Comparison of ENCODE assay signal across 18 mouse cellular contexts in genomic region chr17:22745736-22746135, GRCm38 (mm10).
"Had no signal": no experiment of that assay in that cellular context is flagged by ENCODE, and none has a peak within 500 bp of the region (broad histone marks: within the 10 kb centered on the region; RNA-seq: fewer than 3 reads in every experiment).

No protein-coding gene starts in this region.

- H3K36me3 ChIP-seq: lung, embryonic 15.5 days; midbrain, embryonic 13.5 days; midbrain, embryonic 15.5 days; neural tube, embryonic 12.5 days had no signal

- DNase-seq: liver, postnatal 0 days; lung, adult 2 months; lung, postnatal 14 days; lung, postnatal 36 days; retina, postnatal 1 day; right cerebral cortex, adult 18-20 months; right cerebral cortex, postnatal 25 days; right cerebral cortex, postnatal 4 days; spleen, adult 18-20 months; thymus, adult 18-20 months; thymus, postnatal 14 days; thymus, postnatal 36 days had no signal

- H3K4me1 ChIP-seq: lung, embryonic 15.5 days; megakaryocyte, embryonic 14.5 days; midbrain, embryonic 13.5 days; midbrain, embryonic 15.5 days; neural tube, embryonic 12.5 days had no signal

- H3K9ac ChIP-seq: liver, postnatal 0 days; lung, embryonic 15.5 days; midbrain, embryonic 13.5 days; midbrain, embryonic 15.5 days; neural tube, embryonic 12.5 days had no signal

- H3K4me3 ChIP-seq: lung, embryonic 15.5 days; megakaryocyte, embryonic 14.5 days; midbrain, embryonic 13.5 days; midbrain, embryonic 15.5 days; neural tube, embryonic 12.5 days had no signal

- H3K27ac ChIP-seq: lung, embryonic 15.5 days; macrophage; midbrain, embryonic 13.5 days; midbrain, embryonic 15.5 days; neural tube, embryonic 12.5 days had no signal

- H3K9me3 ChIP-seq: lung, embryonic 15.5 days; megakaryocyte, embryonic 14.5 days; midbrain, embryonic 13.5 days; midbrain, embryonic 15.5 days; neural tube, embryonic 12.5 days had no signal
